Mouse (Mus musculus) limb, embryonic 11.5 days (tissue): ENCODE results near the gene Apeh. TPM values are rescaled to one million over a fixed set of nuclear protein-coding genes. Genes with fewer than 3 reads are reported as not detected.
"Not testable (repeated sequence)": the region's sequence is repeated elsewhere in the genome, so short reads cannot be mapped to it uniquely, and the experiment has no call there.

ENCODE experiments used
- ATAC-seq: fragments of 200-750 bp; cut with Nextera tagmentation; 2 replicates; pipeline ENCODE4 v1.8.0; 2017; ENCODE audit warnings: low read depth; ENCODE audit not compliant: insufficient number of reproducible peaks, low FRiP score, low TSS enrichment
- DNase-seq: peaks from one replicate; pipeline ENCODE4 v3.0.0-alpha.2; 2015; ENCODE audit warnings: low spot score
- H3K27ac ChIP-seq: fragments of 300-500 bp; sonication (generic); replicated peaks from 2 replicates; pipeline ENCODE4 v1.5.1; 2014; ENCODE audit warnings: low read depth, mild to moderate bottlenecking, low read length
- H3K27me3 ChIP-seq: fragments of 300-500 bp; sonication (generic); 2 replicates; pipeline ENCODE4 v1.6.1; 2014; ENCODE audit warnings: mild to moderate bottlenecking, low read length, mixed read lengths; ENCODE audit not compliant: control insufficient read depth, insufficient read depth
- H3K36me3 ChIP-seq: fragments of 300-500 bp; sonication (generic); 2 replicates; pipeline ENCODE4 v1.6.1; 2014; ENCODE audit warnings: mild to moderate bottlenecking, low read length, moderate library complexity, mixed read lengths; ENCODE audit not compliant: control insufficient read depth, insufficient read depth
- H3K4me1 ChIP-seq: fragments of 300-500 bp; sonication (generic); 2 replicates; pipeline ENCODE4 v1.6.1; 2014; ENCODE audit warnings: low read length, mixed read lengths; ENCODE audit not compliant: control insufficient read depth, insufficient read depth
- H3K4me2 ChIP-seq: fragments of 300-500 bp; sonication (generic); 2 replicates; pipeline ENCODE4 v1.6.1; 2014; ENCODE audit warnings: low read depth, mild to moderate bottlenecking, moderate library complexity; ENCODE audit not compliant: severe bottlenecking
- H3K4me3 ChIP-seq: fragments of 300-500 bp; sonication (generic); 2 replicates; pipeline ENCODE4 v1.5.1; 2014; ENCODE audit warnings: low read depth, low read length
- H3K9ac ChIP-seq: fragments of 300-500 bp; sonication (generic); 2 replicates; pipeline ENCODE4 v1.6.1; 2014; ENCODE audit warnings: mild to moderate bottlenecking, low read length
- H3K9me3 ChIP-seq: fragments of 300-500 bp; sonication (generic); 2 replicates; pipeline ENCODE4 v1.6.1; 2016; ENCODE audit warnings: low read length; ENCODE audit not compliant: control insufficient read depth
- WGBS: fragments of 180-500 bp; shearing (Covaris S2); extraction: QIAGEN DNeasy Blood & Tissue Kit; methylation state at CpG from one replicate; pipeline ENCODE4 v1.1.7; 2014; 5-methylcytosine and 5-hydroxymethylcytosine counted together
- polyA plus RNA-seq: library from polyadenylated mRNA; unstranded; fragments of >200 nt; fragmentation: Nextera tagmentation; extraction: Ambion mirVana; gene quantifications from 2 replicates; pipeline ENCODE4 v1.2.1, GENCODE M21; 2014

The Apeh gene
- polyA plus RNA-seq, 1 experiment from 2014 or later: 56.3 TPM

DNA sequence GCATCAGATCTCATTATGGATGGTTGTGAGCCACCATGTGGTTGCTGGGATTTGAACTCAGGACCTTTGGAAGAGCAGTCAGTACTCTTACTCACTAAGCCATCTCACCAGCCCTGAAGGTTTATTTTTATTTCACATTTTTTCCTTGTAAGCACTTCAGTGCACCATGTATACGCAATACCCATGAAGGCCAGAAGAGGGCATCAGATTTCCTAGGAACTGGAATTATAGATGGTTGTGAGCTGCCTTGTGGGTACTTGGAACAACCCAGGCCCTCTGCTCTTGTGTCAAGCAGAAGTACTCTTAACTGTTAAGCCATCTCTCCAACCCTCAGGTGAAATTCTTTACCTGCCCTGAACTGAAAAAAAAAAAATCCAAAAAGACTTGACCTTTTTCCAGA lies 41.8 kb upstream of the Apeh start:
- 56% methylated on average over 1 of the region's 1 CpGs for WGBS

DNA sequence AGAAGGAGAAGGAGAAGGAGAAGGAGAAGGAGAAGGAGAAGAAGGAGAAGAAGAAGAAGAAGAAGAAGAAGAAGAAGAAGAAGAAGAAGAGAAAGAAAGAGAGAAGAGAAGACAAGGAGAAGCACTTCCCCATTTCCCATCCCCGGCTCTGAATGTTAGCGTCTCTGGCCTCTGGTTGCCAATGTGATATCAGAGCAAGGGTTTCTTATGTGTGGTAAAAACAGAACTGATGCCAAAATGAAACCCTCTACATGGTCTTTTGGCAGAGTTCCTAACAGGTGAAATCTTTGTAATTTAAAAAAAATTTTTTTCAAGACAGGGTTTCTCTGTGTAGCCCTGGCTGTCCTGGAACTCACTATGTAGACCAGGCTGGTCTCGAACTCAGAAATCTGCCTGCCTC lies 41.3 kb upstream of the Apeh start:
- not testable (repeated sequence) for DNase-seq, H3K9me3 ChIP-seq, H3K4me1 ChIP-seq, H3K9ac ChIP-seq, ATAC-seq, H3K27me3 ChIP-seq, H3K4me3 ChIP-seq, H3K36me3 ChIP-seq, H3K4me2 ChIP-seq, H3K27ac ChIP-seq
- 92% methylated on average over 3 of the region's 3 CpGs for WGBS

More for the DNA sequence above, 41.8 kb upstream of the Apeh start:
- Histone ChIP-seq H3K4me3 (no peak overlapping the region), H3K4me2 (no peak overlapping the region), H3K27me3 (no peaks in the 10 kb centered on the region), H3K4me1 (no peaks in the 10 kb centered on the region), H3K36me3 (no peaks in the 10 kb centered on the region), H3K9ac (no peak overlapping the region), H3K9me3 (no peaks in the 10 kb centered on the region), H3K27ac (no peak overlapping the region)
- peak; percentile 58 for DNase-seq
- ATAC-seq: no peak

DNA sequence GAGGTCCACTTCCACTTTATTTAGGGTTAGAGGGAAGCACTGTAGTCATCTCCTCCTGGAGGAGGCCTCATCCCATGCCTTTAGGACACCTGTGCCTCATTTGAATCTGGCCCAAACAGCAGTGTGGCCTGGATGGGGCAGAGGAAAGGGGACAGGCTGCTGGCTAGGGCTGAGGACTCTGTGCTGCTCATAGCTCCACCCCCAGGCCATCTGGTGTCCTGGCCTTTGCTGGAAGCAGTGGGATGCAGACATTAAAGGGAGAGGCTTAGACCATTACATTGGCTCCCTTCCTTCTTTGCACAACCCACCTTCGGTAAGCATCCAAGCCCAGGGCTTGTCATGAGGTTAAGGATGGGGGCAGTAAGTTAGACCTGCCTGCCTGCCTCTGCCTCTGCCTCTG lies 39.1 kb upstream of the Apeh start:
- Histone ChIP-seq H3K4me3 (no peak overlapping the region), H3K4me2 (no peak overlapping the region), H3K9me3 (no peaks in the 10 kb centered on the region), H3K9ac (no peak overlapping the region), H3K36me3 (no peaks in the 10 kb centered on the region), H3K27me3 (no peaks in the 10 kb centered on the region), H3K4me1 (no peaks in the 10 kb centered on the region), H3K27ac (no peak overlapping the region)
- no peak for DNase-seq
- no peak for ATAC-seq
- WGBS: 39% methylated on average over 1 of the region's 1 CpGs

DNA sequence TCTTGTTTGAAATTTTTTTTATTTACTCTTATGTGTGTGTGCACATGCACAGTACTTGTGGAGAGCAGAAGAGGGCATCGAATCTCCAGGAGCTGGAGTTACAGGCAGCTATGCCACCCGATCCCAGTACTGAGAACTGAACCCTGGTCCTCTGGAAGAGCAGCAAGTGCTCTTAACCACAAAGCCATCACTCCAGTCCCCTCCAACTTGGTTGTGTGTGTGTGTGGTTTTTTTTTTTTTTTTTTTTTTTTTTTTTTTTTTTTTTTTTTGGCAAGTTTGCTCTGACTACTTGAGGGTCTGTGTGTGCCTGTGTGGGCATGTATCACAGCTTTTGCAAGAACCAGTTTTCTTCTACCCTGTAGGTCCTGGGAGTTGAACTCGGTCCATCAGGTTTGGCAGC lies 38.0 kb upstream of the Apeh start:
- no peak for ATAC-seq
- Histone ChIP-seq H3K36me3 (no peaks in the 10 kb centered on the region), H3K9me3 (no peaks in the 10 kb centered on the region), H3K27me3 (no peaks in the 10 kb centered on the region), H3K4me3 (no peak overlapping the region), H3K9ac (no peak overlapping the region), H3K27ac (no peak overlapping the region), H3K4me1 (no peaks in the 10 kb centered on the region), H3K4me2 (no peak overlapping the region)
- 96% methylated on average over 3 of the region's 3 CpGs for WGBS
- DNase-seq: no peak

DNA sequence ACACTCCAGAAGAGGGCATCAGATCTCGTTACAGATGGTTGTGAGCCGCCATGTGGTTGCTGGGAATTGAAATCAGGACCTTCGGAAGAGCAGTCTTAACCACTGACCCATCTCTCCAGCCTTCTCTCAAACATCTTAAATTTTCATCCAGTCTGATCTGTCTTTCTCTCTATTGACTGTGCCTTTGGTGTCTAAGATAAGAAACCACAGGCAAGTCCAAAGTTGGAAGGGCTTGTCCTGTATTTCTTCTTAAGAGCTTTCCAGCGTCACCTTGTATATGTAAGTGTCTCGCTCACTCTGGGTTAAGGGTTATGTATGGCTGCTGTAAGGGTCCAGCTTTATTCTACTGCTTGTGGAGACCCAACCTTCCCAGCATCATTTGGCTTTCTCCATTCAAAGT lies 37.1 kb upstream of the Apeh start:
- no peak overlapping the region for H3K4me2 ChIP-seq
- no peaks in the 10 kb centered on the region for H3K27me3 ChIP-seq
- no peaks in the 10 kb centered on the region for H3K36me3 ChIP-seq
- WGBS: 87% methylated on average over 5 of the region's 5 CpGs
- no peaks in the 10 kb centered on the region for H3K4me1 ChIP-seq
- no peak overlapping the region for H3K9ac ChIP-seq
- ATAC-seq (no peak), DNase-seq (no peak)
- H3K4me3 ChIP-seq: no peak overlapping the region
- H3K27ac ChIP-seq: no peak overlapping the region
- H3K9me3 ChIP-seq: no peaks in the 10 kb centered on the region

DNA sequence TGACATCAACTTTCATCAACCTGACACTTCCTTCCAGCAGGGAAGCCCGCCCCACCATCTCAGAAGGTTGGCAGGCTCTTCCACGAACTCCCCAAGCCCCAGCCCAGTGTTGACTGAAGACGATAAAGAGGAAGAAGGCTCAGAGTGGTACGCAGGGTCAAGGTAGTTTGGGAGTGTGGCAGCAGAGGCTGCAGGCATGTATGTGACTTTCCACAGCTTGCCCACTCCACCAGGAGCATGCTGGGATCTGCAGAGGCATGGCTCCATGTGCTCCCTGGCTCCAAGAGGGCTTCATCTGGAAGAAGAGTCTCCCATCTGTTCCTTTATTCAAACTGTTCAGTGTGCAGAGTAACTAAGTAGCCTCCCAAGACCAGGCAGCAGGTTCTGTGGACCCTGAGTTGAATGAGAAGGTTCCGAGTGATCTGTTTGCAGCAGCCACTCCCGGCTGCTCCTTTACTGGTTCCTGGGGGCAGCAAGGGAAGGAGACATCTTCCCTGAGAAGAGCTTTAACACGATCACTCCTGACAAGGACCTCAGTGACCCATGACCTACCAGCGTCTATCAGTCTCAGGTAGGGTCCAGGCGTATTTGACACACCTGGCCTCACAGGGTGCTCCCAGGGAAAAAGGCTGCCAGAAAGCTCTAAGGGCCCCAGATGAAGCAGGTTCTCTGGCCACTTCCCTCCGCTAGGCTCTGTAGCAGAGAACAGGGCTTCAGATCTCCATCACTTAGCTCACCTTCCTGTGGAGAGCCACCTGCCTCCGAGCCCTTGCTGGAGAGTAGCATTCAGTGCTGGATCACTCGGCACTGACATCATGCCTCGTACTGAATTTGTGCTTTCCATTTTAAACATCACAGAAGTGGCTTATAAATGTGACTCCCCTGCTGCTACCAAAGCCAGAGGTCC lies 34.9 kb upstream of the Apeh start:
- H3K4me1 ChIP-seq: no peaks in the 10 kb centered on the region
- H3K4me3 ChIP-seq: no peak overlapping the region
- WGBS: 82% methylated on average over 13 of the region's 13 CpGs
- no peak for ATAC-seq
- H3K36me3 ChIP-seq: no peaks in the 10 kb centered on the region
- H3K9ac ChIP-seq: no peak overlapping the region
- no peaks in the 10 kb centered on the region for H3K9me3 ChIP-seq
- DNase-seq: no peak
- H3K4me2 ChIP-seq: no peak overlapping the region
- H3K27ac ChIP-seq: no peak overlapping the region
- no peaks in the 10 kb centered on the region for H3K27me3 ChIP-seq

DNA sequence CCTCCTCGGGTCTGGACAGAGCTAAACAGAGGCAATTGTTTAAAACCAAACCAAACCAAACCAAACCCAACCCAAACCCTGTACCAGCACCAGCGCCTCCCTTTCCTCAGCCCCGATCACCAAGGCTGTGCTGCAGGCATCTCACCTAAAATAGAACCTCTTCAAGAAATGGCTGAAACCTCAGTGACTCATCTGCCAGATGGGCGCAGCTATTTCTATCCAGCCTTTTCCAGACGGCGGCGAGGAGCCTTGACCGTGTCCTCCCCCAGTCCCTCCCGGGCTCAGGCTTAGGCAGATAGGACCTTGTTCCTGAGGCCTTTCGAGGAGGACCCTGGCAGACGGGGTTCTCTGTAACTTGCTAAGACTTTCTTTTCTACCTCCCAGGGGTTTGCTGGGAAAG lies 33.8 kb upstream of the Apeh start:
- H3K4me1 ChIP-seq: no peaks in the 10 kb centered on the region
- H3K9me3 ChIP-seq: no peaks in the 10 kb centered on the region
- no peak overlapping the region for H3K4me3 ChIP-seq
- no peak overlapping the region for H3K9ac ChIP-seq
- DNase-seq (no peak), ATAC-seq (no peak)
- H3K4me2 ChIP-seq: no peak overlapping the region
- no peak overlapping the region for H3K27ac ChIP-seq
- WGBS: 86% methylated on average over 11 of the region's 11 CpGs
- H3K36me3 ChIP-seq: no peaks in the 10 kb centered on the region
- no peaks in the 10 kb centered on the region for H3K27me3 ChIP-seq

DNA sequence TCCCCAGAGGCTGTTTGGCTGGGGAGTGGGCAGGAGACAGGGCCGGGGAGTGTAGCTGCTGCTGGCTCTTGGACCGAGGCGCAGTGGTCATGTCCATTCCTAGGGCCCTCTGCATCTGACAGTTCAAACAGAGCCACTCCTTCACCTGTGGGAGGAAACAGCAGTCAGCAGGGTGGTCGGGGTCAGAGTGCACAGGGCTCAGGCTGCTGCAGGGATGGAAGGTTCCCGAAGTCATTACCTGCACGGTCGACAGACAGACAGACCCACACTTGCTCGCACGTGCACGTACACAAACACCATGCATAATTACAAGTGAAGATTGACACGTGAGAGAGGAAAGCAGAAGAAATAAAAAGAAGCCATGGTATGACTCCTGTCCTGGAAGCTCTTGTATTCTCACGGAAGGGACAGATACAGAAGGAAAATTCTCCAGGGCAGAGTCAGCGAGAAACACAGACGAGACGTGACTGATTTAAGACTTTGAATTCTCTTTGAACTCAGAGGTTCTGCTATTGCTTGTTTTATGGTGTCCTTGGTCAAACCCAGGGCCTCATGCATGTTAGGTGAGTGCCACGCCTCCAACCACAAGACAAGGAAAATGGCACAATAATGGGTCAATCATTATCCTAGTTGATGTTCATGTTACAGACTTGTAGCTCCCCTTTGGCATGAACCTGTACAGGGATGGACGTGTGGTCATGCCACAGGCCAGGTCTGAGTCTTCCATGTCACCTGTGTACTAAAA lies 32.2 kb upstream of the Apeh start:
- Histone ChIP-seq H3K36me3 (no peaks in the 10 kb centered on the region), H3K27ac (no peak overlapping the region), H3K9ac (no peak overlapping the region), H3K4me3 (no peak overlapping the region), H3K27me3 (no peaks in the 10 kb centered on the region), H3K4me2 (no peak overlapping the region), H3K9me3 (no peaks in the 10 kb centered on the region), H3K4me1 (no peaks in the 10 kb centered on the region)
- DNase-seq: no peak
- 76% methylated on average over 17 of the region's 17 CpGs for WGBS
- no peak for ATAC-seq
